Mouse (Mus musculus) embryonic fibroblast, embryonic 13.5 days (primary cell): Measurements from ENCODE around the gene Rsph9. TPM values are rescaled to one million over a fixed set of nuclear protein-coding genes. Genes with fewer than 3 reads are reported as not detected.

Source experiments
- H3K27ac ChIP-seq: 2 replicates; pipeline ENCODE4 v1.5.1; 2012; ENCODE audit warnings: low read length, control low read depth, inconsistent platforms; ENCODE audit not compliant: insufficient read depth
- H3K4me1 ChIP-seq: 2 replicates; pipeline ENCODE4 v1.6.1; 2011; ENCODE audit warnings: low read length; ENCODE audit not compliant: control insufficient read depth, insufficient read depth
- H3K4me3 ChIP-seq: 2 replicates; pipeline ENCODE4 v1.5.1; 2011; ENCODE audit warnings: mild to moderate bottlenecking, control low read depth, low read length; ENCODE audit not compliant: insufficient read depth
- CTCF ChIP-seq: IDR thresholded peaks from 2 replicates; pipeline ENCODE4 v1.5.1; 2011; ENCODE audit warnings: mild to moderate bottlenecking, control low read depth, low read length, moderate library complexity, borderline replicate concordance; ENCODE audit not compliant: insufficient read depth
- POLR2A ChIP-seq: IDR thresholded peaks from 2 replicates; pipeline ENCODE4 v1.6.1; 2011; ENCODE audit warnings: low read depth, mild to moderate bottlenecking, control low read depth, low read length, moderate library complexity
- polyA plus RNA-seq: library from polyadenylated mRNA; stranded (reverse); fragments of >200 nt; gene quantifications from 2 replicates; pipeline ENCODE4 v1.2.4, GENCODE M21; 2011; ENCODE audit warnings: low read depth; ENCODE audit not compliant: missing spikeins, insufficient read length

Rsph9 gene
- polyA plus RNA-seq, 1 experiment = 3.4 TPM

DNA sequence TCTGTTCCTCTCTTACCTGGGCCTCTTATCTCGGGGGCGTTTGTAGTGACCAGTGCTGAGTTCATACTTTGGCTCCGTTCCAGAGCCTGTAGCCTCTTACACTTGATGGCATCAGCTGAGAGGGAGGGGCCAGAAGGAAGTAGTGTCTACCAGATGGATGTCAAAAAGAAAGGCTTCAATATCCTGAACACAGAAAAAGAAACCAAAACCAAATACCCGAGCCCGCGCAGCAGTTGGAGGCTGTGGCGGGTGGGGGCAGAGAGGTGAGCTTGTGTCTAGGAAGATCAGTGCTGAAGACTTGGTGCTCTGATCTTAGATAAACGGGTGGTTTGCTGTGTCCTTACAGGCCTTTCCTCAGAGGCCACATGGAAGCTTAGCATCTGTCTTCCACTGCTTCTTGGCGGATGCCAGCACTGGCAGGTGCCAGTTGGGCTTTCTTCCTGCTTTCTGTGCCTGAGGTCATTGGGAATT is 19.0 kb upstream of the Rsph9 start:
- Histone ChIP-seq H3K4me3 (no peak overlapping the region), H3K4me1 (no peaks in the 10 kb centered on the region), H3K27ac (0 out of 2 replicates have a peak overlapping the region, but pooled peaks have one; percentile 19)
- TF ChIP-seq CTCF (no peak), POLR2A (no peak)

DNA sequence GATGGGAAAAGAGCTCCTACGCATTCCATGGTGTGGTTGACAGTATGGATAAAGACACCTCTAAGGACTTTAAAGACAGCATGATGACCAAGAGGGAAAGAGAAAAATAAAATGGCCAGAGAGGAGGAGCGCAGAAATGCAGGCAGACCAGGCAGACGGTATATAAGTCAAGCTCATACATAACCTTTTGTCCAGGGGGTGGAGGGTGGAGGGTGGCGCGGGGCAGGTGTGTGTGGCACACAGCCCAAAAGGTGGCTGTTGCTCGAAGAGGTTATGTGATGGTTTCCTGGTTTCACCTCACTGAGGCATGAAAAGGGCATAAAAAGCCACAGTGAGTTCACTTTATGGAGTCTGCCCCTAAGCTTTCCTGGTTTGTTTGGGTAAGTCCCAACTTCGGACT is 18.5 kb upstream of the Rsph9 start:
- H3K27ac ChIP-seq = no peak overlapping the region
- H3K4me3 ChIP-seq = no peak overlapping the region
- no peak for TF ChIP-seq POLR2A
- TF ChIP-seq CTCF = no peak
- no peaks in the 10 kb centered on the region for H3K4me1 ChIP-seq

DNA sequence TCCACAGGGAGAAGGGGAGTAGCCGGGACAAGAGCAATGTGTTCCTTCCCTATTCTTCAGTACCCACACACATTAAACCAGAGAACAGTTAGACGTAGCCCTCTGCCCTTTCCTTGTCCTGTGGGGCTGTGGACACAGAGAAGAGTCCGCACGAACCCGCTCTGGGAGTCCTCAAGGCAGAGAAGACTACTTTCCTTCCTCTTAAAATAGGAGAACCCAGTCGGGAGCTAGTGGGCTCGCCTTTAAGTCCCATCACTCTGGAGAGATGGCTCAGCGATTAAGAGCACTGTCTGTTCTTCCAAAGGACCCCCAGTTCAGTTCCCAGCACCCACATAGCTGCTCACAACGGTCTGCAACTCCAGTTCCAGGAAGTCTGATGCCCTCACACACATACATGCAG is 17.7 kb upstream of the Rsph9 start:
- peak overlapping the region; percentile 90 for H3K4me3 ChIP-seq
- H3K27ac ChIP-seq = peak overlapping the region; percentile 15; the same call in 1 of the 2 replicates
- H3K4me1 ChIP-seq = no peaks in the 10 kb centered on the region
- no peak for TF ChIP-seq POLR2A
- TF ChIP-seq CTCF = no peak

DNA sequence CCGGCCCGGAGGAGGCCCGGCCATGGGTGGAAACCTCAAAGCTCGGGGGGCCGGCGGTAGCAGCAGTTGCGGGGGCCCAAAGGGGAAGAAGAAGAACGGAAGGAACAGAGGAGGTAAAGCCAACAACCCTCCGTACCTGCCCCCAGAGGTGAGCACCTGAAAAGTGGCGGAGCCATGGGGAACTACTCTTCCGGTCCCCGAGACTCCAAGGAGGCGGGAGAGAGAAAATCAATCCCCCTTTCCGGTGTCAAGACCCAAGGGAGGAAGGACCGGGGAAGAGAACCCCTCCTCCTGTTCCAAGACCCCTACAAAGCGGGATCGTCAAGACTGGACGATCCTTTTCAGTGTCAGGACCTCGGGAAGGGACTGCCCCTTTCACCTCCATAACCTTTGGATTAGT is 17.2 kb upstream of the Rsph9 start:
- H3K4me1 ChIP-seq = no peaks in the 10 kb centered on the region
- peak overlapping the region; percentile 90 for H3K4me3 ChIP-seq
- H3K27ac ChIP-seq = peak overlapping the region; percentile 15; the same call in 1 of the 2 replicates
- TF ChIP-seq POLR2A (no peak), CTCF (no peak)

DNA sequence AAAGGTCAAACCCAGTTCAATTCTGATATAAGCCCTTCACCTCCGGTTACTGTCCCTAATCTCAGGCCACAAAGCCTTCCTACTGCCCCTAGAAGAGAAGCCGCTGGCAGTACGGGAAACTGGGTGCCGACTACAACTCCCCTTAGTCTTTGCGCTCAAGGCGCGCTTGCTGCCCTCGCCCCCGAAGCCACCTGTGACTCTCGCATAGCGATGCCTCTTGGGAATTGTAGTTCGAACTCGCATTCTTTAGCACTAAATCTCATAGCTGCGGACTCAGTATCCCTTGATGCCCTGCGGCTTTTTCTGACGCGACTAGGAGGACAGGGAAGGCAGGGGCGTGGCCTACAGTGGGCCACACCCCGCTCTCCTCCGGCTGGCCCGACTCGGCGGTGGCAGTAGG is 16.7 kb upstream of the Rsph9 start, which contains the start of gene Gtpbp2:
Gtpbp2 (plus strand) TSS at position 347 of the 400 bp plus-strand sequence.
- Histone ChIP-seq H3K4me3 (peak within 1 kb of the TSS; percentile 90), H3K4me1 (no peaks in the 10 kb centered on the region), H3K27ac (peak within 1 kb of the TSS; percentile 75)
- TF ChIP-seq CTCF (no peak), POLR2A (no peak; the same call in 1 of the 2 replicates)

DNA sequence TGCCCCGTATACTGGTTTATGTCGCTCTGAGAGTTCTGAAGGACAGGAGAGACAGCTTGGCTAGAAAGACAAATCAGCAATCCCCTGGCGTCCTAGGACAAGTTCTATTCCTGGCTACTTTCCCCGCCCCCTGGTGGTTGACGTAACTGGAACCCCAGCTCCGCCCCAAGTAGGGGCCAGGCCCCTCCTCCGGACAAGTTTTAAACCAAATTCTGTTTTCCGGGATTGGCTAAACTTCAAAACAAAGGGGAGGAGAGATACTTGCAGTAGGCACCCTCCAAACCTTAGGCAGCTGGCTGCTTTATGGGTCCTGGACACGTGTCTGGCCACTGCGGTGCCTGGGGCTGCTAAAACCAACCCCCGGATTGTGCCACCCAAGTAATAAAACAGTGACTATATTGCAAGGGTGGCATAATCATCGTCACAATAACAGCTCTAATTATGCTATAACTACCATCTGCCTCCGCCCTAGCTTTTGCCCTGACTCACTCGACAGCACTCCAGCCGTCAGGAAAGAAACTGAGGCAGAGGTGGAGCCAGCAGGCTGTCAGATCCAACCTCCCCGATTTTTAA is 16.2 kb upstream of the Rsph9 start:
- TF ChIP-seq POLR2A = peak; percentile 75
- no peak for TF ChIP-seq CTCF

DNA sequence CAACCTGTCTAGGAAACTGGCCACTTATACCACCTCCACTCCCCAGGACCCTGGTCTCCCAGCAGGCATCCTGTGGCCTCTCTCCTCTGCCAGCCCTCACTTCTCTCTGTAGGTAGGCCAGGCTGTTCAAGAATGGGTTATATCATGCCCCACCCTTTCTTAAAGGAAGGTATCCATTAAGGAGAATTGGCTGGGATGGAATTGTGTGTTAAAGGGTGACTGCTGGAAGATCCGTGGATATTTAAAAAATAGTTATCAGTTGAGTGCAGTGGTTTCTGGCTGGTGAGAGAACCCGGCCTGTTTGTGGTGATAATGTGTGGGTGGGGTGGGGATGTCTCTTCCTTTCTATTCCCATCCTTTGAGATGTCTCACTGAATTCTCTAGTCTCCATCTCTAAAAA is 15.2 kb upstream of the Rsph9 start:
- Histone ChIP-seq H3K4me1 (no peaks in the 10 kb centered on the region), H3K27ac (no peak overlapping the region; the same call in 1 of the 2 replicates), H3K4me3 (no peak overlapping the region)
- TF ChIP-seq CTCF (no peak), POLR2A (no peak)

More for the DNA sequence above, 16.2 kb upstream of the Rsph9 start:
- Histone ChIP-seq H3K4me3 (peak overlapping the region; percentile 64), H3K4me1 (no peaks in the 10 kb centered on the region), H3K27ac (peak overlapping the region; percentile 75)

DNA sequence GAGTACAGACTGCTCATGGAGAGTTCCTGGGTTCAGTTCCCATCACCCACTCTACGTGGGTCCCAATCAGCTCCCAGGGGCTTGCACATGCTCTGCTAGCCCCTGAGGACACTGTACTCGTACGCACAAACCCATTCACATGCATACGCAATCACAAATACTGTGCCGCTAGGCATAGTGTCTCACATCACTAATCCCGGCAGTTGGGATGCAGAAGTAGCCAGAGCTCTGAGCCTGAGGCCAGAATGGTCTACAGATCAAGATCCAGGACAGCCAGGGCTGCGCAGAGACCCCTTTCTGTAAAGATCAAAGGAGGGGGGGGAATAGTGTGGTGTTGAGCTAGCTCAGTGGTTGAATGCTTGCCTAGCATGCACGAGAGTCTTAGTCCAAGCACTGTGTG is 13.1 kb upstream of the Rsph9 start:
- TF ChIP-seq CTCF = no peak
- TF ChIP-seq POLR2A = no peak

DNA sequence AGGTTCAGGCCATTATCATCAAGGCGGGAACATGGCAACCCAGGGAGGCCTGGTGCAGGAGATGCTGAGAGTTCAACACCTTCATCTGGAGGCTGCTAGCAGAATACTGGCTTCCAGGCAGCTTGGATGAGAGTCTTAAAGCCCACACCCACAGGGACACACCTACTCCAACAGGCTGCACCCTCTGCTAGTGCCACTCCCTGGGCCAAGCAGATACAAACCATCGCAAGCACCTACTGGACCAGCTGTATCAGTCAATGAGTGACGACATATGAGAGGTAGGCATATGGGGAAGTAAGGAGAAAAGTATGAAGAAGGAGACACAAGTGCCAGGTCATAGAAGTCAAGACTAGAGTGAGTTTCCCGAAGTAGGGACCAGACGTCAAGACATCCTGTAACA is 12.7 kb upstream of the Rsph9 start:
- TF ChIP-seq CTCF (no peak), POLR2A (no peak)
- Histone ChIP-seq H3K4me1 (0 out of 2 replicates have a peak, but pooled peaks cover 2% of the 10 kb centered on the region), H3K4me3 (no peak overlapping the region), H3K27ac (no peak overlapping the region)

More for the DNA sequence above, 13.1 kb upstream of the Rsph9 start:
- Histone ChIP-seq H3K4me3 (no peak overlapping the region), H3K4me1 (0 out of 2 replicates have a peak, but pooled peaks cover 2% of the 10 kb centered on the region), H3K27ac (no peak overlapping the region)

DNA sequence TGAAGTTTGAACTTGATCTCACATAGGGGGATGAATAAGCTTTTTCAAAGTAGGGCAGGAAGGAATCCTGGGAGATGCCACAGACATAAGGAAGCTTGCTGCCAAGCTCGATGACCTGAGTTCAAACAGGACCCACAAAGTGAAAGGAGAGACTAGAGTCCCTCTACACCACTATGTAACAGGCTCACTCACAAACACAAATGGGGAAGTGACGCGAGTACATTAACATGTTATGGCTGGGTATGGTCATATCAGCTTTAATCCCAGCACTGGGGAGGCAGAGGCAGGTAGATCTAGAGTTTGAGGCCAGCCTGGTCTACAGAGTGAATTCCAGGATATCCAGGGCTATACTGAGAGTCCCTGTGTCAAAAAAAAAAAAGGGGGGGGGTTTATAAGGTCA is 10.3 kb upstream of the Rsph9 start:
- H3K27ac ChIP-seq = no peak overlapping the region

More for the DNA sequence above, 10.3 kb upstream of the Rsph9 start:
- Histone ChIP-seq H3K4me1 (0 out of 2 replicates have a peak, but pooled peaks cover 2% of the 10 kb centered on the region), H3K4me3 (no peak overlapping the region)
- TF ChIP-seq POLR2A = no peak
- TF ChIP-seq CTCF = no peak
